Mouse (Mus musculus) heart, postnatal 0 days (tissue): ENCODE data around the gene Rhbdl1. TPM values are rescaled to one million over a fixed set of nuclear protein-coding genes. Genes with fewer than 3 reads are reported as not detected.

Source experiments
- ATAC-seq: fragments of 200-750 bp; cut with Nextera tagmentation; 2 replicates; pipeline ENCODE4 v1.8.0; 2017; ENCODE audit warnings: low read depth, moderate number of reproducible peaks, moderate library complexity; ENCODE audit not compliant: insufficient read depth
- DNase-seq: peaks from one replicate; pipeline ENCODE4 v3.0.0-alpha.2; 2016; ENCODE audit warnings: low spot score
- H3K27ac ChIP-seq: fragments of 300-500 bp; sonication (generic); 2 replicates; pipeline ENCODE4 v1.5.1; 2014; ENCODE audit warnings: low read depth, mild to moderate bottlenecking
- H3K27me3 ChIP-seq: fragments of 300-500 bp; sonication (generic); 2 replicates; pipeline ENCODE4 v1.6.1; 2014; ENCODE audit warnings: low read length, mixed read lengths; ENCODE audit not compliant: control insufficient read depth, insufficient read depth
- H3K36me3 ChIP-seq: fragments of 300-500 bp; sonication (generic); replicated peaks from 2 replicates; pipeline ENCODE4 v1.6.1; 2014; ENCODE audit warnings: low read length, mixed read lengths; ENCODE audit not compliant: control insufficient read depth, insufficient read depth
- H3K4me1 ChIP-seq: fragments of 300-500 bp; sonication (generic); 2 replicates; pipeline ENCODE4 v1.6.1; 2014; ENCODE audit warnings: antibody characterized with exemption; ENCODE audit not compliant: control insufficient read depth, insufficient read depth
- H3K4me2 ChIP-seq: fragments of 300-500 bp; sonication (generic); 2 replicates; pipeline ENCODE4 v1.6.1; 2014; ENCODE audit warnings: low read depth, mild to moderate bottlenecking, low read length, moderate library complexity
- H3K4me3 ChIP-seq: fragments of 300-500 bp; sonication (generic); 2 replicates; pipeline ENCODE4 v1.5.1; 2014; ENCODE audit warnings: low read depth, low read length
- H3K9ac ChIP-seq: fragments of 300-500 bp; sonication (generic); replicated peaks from 2 replicates; pipeline ENCODE4 v1.6.1; 2014; ENCODE audit warnings: low read depth, low read length, mixed read lengths
- H3K9me3 ChIP-seq: fragments of 300-500 bp; sonication (generic); replicated peaks from 2 replicates; pipeline ENCODE4 v1.6.1; 2016; ENCODE audit warnings: low read length; ENCODE audit not compliant: control insufficient read depth
- CTCF ChIP-seq: IDR thresholded peaks from 2 replicates; pipeline ENCODE4 v1.5.1; 2016; ENCODE audit warnings: antibody characterized with exemption, control low read depth, low read depth
- EP300 ChIP-seq: IDR thresholded peaks from 2 replicates; pipeline ENCODE4 v1.6.1; 2016; ENCODE audit warnings: antibody characterized with exemption, low read depth
- WGBS: fragments of 180-500 bp; shearing (Covaris S2); extraction: QIAGEN DNeasy Blood & Tissue Kit; methylation state at CpG from one replicate; pipeline ENCODE4 v1.1.7; 2014; 5-methylcytosine and 5-hydroxymethylcytosine counted together
- polyA plus RNA-seq: library from polyadenylated mRNA; unstranded; fragments of >200 nt; fragmentation: Nextera tagmentation; extraction: Ambion mirVana; gene quantifications from 2 replicates; pipeline ENCODE4 v1.2.1, GENCODE M21; 2015
- total RNA-seq: library from RNA; depleted of rRNA; stranded (reverse); fragments of >200 nt; gene quantifications from 2 replicates; pipeline ENCODE4 v1.2.3, GENCODE M21; 2014; ENCODE audit warnings: low replicate concordance

Rhbdl1 gene
- total and polyA plus RNA-seq, 2 experiments from 2014 or later: 2.2 to 2.3 TPM

DNA sequence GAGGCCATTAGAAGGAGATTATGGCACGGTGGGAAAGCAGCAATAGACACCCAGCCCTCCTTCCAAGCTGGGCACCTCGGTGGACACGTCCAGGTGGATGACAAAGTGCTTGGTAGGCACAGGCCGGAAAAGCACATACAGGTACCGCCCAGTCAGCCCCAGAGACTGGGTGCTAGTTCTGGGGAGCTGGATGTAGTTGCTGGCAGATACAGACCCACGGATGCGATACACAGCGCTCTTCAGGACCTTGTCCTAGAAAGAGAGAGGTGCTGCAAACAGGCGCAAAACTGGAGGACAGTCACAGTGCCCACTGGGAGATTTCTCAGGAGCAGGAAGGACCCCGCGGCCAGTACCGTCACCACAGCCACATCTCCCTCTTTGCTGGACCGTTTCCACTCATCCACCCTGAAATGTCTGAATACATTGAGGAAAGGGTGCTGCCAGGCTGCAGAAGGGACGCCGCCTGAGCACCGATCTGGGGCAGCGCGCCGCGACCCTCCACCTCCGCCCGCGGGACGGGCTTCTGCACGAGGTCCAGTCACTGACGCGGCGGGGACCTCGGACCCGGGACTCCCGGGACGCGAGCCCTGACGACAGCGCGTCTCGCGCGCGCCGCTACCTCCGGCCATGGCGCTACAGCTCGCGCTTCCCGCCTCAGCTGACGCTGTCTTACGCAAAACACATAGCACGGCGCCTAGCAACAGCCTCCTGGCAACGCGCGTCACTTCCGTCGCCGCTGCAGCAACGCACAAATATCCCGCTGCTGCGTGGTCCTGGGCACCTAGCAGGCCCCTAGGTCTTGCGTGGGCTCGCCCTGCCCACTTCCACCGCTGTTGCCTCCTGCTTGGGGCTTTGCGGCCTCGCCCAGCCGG is 24.0 kb upstream of the Rhbdl1 start, which contains the start of gene Wdr90:
Wdr90 (minus strand) TSS at position 670 of the 872 bp plus-strand sequence.
- Histone ChIP-seq H3K9me3 (no peaks in the 10 kb centered on the region), H3K27ac (peak within 1 kb of the TSS; percentile 61), H3K4me1 (peaks cover 12% of the 10 kb centered on the region), H3K27me3 (no peaks in the 10 kb centered on the region), H3K4me2 (peak within 1 kb of the TSS; percentile 78), H3K4me3 (peak within 1 kb of the TSS; percentile 55), H3K36me3 (peaks cover 17% of the 10 kb centered on the region), H3K9ac (peak within 1 kb of the TSS; percentile 50)
- WGBS: 3% methylated on average over 65 of the region's 65 CpGs
- TF ChIP-seq EP300 (no peak), CTCF (no peak)
- peak; percentile 93 for ATAC-seq
- peak; percentile 90 for DNase-seq

DNA sequence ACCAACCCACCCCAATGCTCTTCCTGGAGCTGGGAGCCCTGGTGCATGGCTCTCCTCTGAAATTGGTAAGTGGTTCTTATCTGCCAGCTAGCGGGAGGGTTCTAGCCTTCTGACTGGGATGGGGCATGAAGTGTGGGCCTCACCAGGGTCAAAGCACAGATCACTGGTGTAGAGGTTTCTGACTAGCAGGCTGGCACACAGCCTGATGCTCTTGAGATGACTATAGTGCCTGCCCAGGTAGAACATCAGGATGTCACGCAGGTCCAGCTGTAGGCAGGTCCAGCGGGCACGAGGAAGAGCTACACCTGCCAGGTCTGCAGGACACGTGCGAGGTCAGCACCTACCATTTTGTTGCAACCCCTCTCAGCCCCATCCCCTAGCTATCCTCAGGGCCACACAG is 23.1 kb upstream of the Rhbdl1 start:
- ATAC-seq (no peak), DNase-seq (no peak)
- Histone ChIP-seq H3K27me3 (no peaks in the 10 kb centered on the region), H3K4me3 (no peak overlapping the region), H3K4me2 (no peak overlapping the region), H3K36me3 (peaks cover 17% of the 10 kb centered on the region), H3K9me3 (no peaks in the 10 kb centered on the region), H3K4me1 (peaks cover 9% of the 10 kb centered on the region), H3K27ac (no peak overlapping the region), H3K9ac (no peak overlapping the region)
- 84% methylated on average over 6 of the region's 6 CpGs for WGBS
- TF ChIP-seq CTCF: no peak
- no peak for TF ChIP-seq EP300

DNA sequence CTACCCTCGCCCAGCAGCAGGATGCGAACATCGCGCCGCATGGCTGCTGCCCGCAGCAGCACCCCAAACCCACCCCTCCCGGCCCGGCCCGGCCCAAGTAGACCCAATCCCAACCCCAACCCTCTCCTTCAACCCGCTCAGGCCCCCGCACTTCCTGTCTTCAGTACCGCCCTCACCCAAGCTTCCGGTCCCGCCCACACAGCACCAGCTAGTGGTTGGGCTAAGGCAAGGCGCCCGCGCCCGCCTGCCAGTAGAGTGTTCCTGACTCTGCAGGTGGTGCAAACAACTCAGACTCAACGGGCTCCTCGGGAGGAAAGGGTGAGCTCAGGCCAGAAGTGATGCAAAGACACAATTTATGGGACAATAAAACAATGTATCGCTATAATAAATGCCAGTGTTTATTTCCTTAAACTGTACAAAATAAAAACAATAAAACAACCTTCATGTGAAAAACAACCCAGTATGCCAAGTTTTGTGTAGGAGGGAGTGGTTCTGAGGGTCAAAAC is 7.4 kb upstream of the Rhbdl1 start, which contains the start of gene Rhot2:
Rhot2 (minus strand) TSS at position 456 of the 506 bp plus-strand sequence.
- ATAC-seq: peak; percentile 95
- Histone ChIP-seq H3K27me3 (no peaks in the 10 kb centered on the region), H3K4me3 (peak within 1 kb of the TSS; percentile 80), H3K36me3 (peaks cover 38% of the 10 kb centered on the region), H3K4me1 (peaks cover 12% of the 10 kb centered on the region; the same call in 1 of the 2 replicates), H3K9me3 (no peaks in the 10 kb centered on the region), H3K4me2 (peak within 1 kb of the TSS; percentile 93), H3K27ac (peak within 1 kb of the TSS; percentile 93), H3K9ac (peak within 1 kb of the TSS; percentile 84)
- peak; percentile 92 for DNase-seq
- 1% methylated on average over 21 of the region's 21 CpGs for WGBS
- TF ChIP-seq EP300: peak; percentile 71
- peak; percentile 74 for TF ChIP-seq CTCF

DNA sequence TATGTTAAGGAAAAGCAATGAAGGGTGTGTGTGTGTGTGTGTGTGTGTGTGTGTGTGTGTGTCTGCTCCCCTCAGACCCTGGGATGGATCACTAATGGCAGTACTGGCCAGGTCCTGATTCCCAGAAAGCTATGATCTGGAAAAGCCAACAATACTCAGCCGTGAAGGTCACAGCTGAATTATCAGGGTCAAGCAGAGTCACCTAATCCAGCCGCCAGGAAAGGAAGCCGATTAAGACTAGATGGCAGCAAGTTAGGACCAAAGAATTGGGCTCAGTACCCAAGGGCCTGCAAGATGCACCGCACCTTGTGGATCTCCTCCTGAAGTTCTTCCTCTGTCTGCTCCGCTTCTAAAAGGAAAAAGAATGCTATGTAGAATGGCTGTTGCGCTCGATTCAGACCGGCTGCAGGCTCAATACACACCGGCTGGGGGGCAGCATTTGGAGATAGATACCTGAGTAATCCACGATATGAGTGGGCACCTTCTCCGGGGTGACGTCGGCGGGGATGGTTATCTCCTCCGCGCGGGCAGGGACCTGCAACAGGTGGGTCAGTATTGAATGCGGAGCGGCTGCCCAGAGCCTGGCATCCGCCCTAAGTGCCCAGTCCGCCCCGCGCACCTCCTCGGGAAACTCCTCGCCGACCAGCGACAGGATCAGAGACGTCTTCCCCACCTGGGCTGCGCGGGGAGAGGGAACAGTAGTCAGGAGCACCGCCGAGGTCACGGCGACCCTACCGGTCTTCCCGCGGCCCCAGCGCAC is 6.7 kb upstream of the Rhbdl1 start:
- Histone ChIP-seq H3K9ac (peak overlapping the region; percentile 84), H3K36me3 (peaks cover 43% of the 10 kb centered on the region), H3K4me1 (peaks cover 12% of the 10 kb centered on the region; the same call in 1 of the 2 replicates), H3K4me3 (peak overlapping the region; percentile 80), H3K9me3 (no peaks in the 10 kb centered on the region), H3K27me3 (no peaks in the 10 kb centered on the region), H3K4me2 (peak overlapping the region; percentile 93), H3K27ac (peak overlapping the region; percentile 93)
- under 1% methylated on average over 38 of the region's 38 CpGs for WGBS
- DNase-seq (no peak), ATAC-seq (peak; percentile 37; the same call in 1 of the 2 replicates)
- TF ChIP-seq EP300: no peak
- no peak for TF ChIP-seq CTCF

DNA sequence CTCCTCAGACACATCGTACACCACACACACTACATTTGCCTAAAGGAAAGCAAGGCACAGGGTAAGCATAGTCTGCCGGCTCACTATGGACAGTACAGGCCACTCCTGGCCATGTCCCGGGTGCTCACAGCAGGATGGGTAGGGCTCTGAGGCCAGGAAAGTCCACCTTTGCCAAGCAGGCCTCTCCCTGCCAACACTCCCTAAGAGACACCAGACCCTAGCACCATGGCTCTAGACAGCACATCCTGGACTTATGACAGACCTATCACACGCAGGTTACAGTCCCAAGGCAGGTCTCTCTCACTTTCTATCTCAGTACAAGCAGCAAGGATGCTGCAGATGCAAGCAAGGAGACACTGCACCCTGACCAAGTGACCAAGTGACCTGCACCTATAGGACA is 6.0 kb upstream of the Rhbdl1 start:
- Histone ChIP-seq H3K27me3 (no peaks in the 10 kb centered on the region), H3K9me3 (no peaks in the 10 kb centered on the region), H3K36me3 (peaks cover 49% of the 10 kb centered on the region), H3K4me1 (peaks cover 12% of the 10 kb centered on the region; the same call in 1 of the 2 replicates), H3K4me2 (peak overlapping the region; percentile 93), H3K4me3 (peak overlapping the region; percentile 80), H3K9ac (peak overlapping the region; percentile 84), H3K27ac (peak overlapping the region; percentile 93; the same call in 1 of the 2 replicates)
- no peak for DNase-seq
- ATAC-seq: no peak
- no peak for TF ChIP-seq CTCF
- no peak for TF ChIP-seq EP300
- WGBS: 85% methylated on average over 4 of the region's 4 CpGs
